Mouse (Mus musculus) myocyte (in vitro differentiated cells): Measurements from ENCODE around the gene Lilra5.

ENCODE experiments used
- CEBPB ChIP-seq: IDR thresholded peaks from 2 replicates; pipeline ENCODE4 v1.6.1; 2011; ENCODE audit warnings: mild to moderate bottlenecking, moderate library complexity; ENCODE audit not compliant: poor library complexity, insufficient read depth, severe bottlenecking
- E2F4 ChIP-seq: IDR thresholded peaks from one replicate; pipeline ENCODE4 v1.6.1; 2011; ENCODE audit warnings: mild to moderate bottlenecking, control low read depth, moderate library complexity; ENCODE audit not compliant: insufficient read depth
- MAX ChIP-seq: IDR thresholded peaks from one replicate; pipeline ENCODE4 v1.6.1; 2011; ENCODE audit warnings: low read depth, mild to moderate bottlenecking, control low read depth
- MYOD1 ChIP-seq, 3 experiments: IDR thresholded peaks; one replicate each; pipeline ENCODE4 v1.6.1; 2011; ENCODE audit warnings: control low read depth in 2 of 3, low read depth in 2 of 3, mild to moderate bottlenecking in 2 of 3, moderate library complexity in 1 of 3; ENCODE audit not compliant: insufficient read length in 2 of 3, control insufficient read depth in 1 of 3
- MYOG ChIP-seq, 3 experiments: IDR thresholded peaks; one replicate each; pipeline ENCODE4 v1.6.1; 2011; ENCODE audit warnings: control low read depth in 2 of 3, low read depth in 2 of 3, mild to moderate bottlenecking in 2 of 3; ENCODE audit not compliant: insufficient read length in 2 of 3, control insufficient read depth in 1 of 3, insufficient read depth in 1 of 3
- POLR2A ChIP-seq: IDR thresholded peaks from one replicate; pipeline ENCODE4 v1.6.1; 2011; ENCODE audit warnings: low read depth, mild to moderate bottlenecking, control low read depth, moderate library complexity; ENCODE audit not compliant: insufficient read length
- POLR2AphosphoS2 ChIP-seq: IDR thresholded peaks from one replicate; pipeline ENCODE4 v1.6.1; 2011; ENCODE audit warnings: low read depth, control low read depth; ENCODE audit not compliant: insufficient read length
- REST ChIP-seq: IDR thresholded peaks from one replicate; pipeline ENCODE4 v1.6.1; 2011; ENCODE audit warnings: mild to moderate bottlenecking, control low read depth, moderate library complexity; ENCODE audit not compliant: insufficient read depth, insufficient read length
- SRF ChIP-seq: IDR thresholded peaks from one replicate; pipeline ENCODE4 v1.6.1; 2011; ENCODE audit warnings: low read depth; ENCODE audit not compliant: control insufficient read depth, insufficient read length
- TCF12 ChIP-seq: IDR thresholded peaks from one replicate; pipeline ENCODE4 v1.6.1; 2011; ENCODE audit warnings: mild to moderate bottlenecking, control low read depth; ENCODE audit not compliant: poor library complexity, insufficient read depth, severe bottlenecking
- TCF3 ChIP-seq: IDR thresholded peaks from one replicate; pipeline ENCODE4 v1.6.1; 2011; ENCODE audit warnings: low read depth, control low read depth; ENCODE audit not compliant: insufficient read length
- USF1 ChIP-seq: IDR thresholded peaks from one replicate; pipeline ENCODE4 v1.6.1; 2011; ENCODE audit warnings: low read depth, mild to moderate bottlenecking, control low read depth, moderate library complexity

DNA sequence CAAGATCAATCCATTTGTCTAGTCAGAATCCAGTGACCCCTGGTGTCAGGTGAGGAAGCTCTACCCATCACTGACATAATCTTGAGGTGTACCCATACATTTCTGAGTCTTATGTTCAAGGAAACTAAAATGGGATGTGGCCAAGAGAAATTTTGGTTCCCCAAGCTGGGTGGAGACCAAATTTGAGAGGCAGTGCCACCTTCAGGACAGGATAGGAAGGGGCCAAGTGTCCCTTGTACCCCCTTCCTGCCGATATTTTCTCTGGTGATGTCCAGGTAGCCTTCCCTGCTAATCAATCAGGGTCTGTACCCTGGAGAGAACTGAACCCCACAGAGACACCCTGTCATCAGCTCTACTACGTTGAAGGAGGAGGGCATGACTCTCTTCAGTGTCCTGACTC is 28.9 kb upstream of the Lilra5 start:
- TF ChIP-seq POLR2A (no peak), MYOG (IDR thresholded peaks at IDR 0.05; ENCODE audit: control insufficient read depth in 1 of 3, insufficient read depth in 1 of 3, insufficient read length in 2 of 3, low read depth in 2 of 3) (no peak), TCF12 (no peak), POLR2AphosphoS2 (no peak), USF1 (no peak), REST (no peak), MAX (no peak), E2F4 (no peak), MYOD1 (IDR thresholded peaks at IDR 0.05; ENCODE audit: control insufficient read depth in 1 of 3, insufficient read length in 2 of 3, low read depth in 2 of 3) (no peak), SRF (no peak), TCF3 (no peak), CEBPB (no peak)
